Mouse (Mus musculus) erythroblast, embryonic 14.5 days (primary cell): ENCODE data around the gene Nfib.

Experiments used
- GATA1 ChIP-seq: IDR thresholded peaks from 2 replicates; pipeline ENCODE4 v1.6.1; 2012; ENCODE audit warnings: low read length, inconsistent platforms, mixed read lengths
- TAL1 ChIP-seq: IDR thresholded peaks from 3 replicates; pipeline ENCODE4 v1.6.1; 2012; ENCODE audit warnings: low read length, inconsistent platforms, mixed read lengths

- no peak for TF ChIP-seq GATA1
- no peak for TF ChIP-seq TAL1
These were observed 100.3 kb downstream of the Nfib start for GRCm38 (mm10) chr4:82605034-82605784.
